Mouse (Mus musculus) C2C12 (cell line): ENCODE results near the gene Figla. TPM values are rescaled to one million over a fixed set of nuclear protein-coding genes. Genes with fewer than 3 reads are reported as not detected.
A peak's percentile ranks its signal among the peaks of the same experiment; 100 is the strongest.

Experiments used
- H3K27me3 ChIP-seq: one replicate; pipeline ENCODE4 v1.6.1; 2011; ENCODE audit not compliant: control insufficient read depth, insufficient read depth, insufficient read length
- H3K36me3 ChIP-seq: one replicate; pipeline ENCODE4 v1.6.1; 2011; ENCODE audit not compliant: control insufficient read depth, insufficient read depth
- H3K4me3 ChIP-seq: one replicate; pipeline ENCODE4 v1.5.1; 2011; ENCODE audit warnings: mild to moderate bottlenecking, control low read depth; ENCODE audit not compliant: poor library complexity, insufficient read depth, severe bottlenecking
- H3K79me2 ChIP-seq: one replicate; pipeline ENCODE4 v1.6.1; 2011; ENCODE audit not compliant: control insufficient read depth, insufficient read depth
- H3K79me3 ChIP-seq: one replicate; pipeline ENCODE4 v1.6.1; 2011; ENCODE audit warnings: low read depth, control low read depth
- H3ac ChIP-seq: one replicate; pipeline ENCODE3; 2011; ENCODE audit warnings: low read depth; ENCODE audit not compliant: control insufficient read depth, insufficient read length
- CEBPB ChIP-seq: IDR thresholded peaks from one replicate; pipeline ENCODE4 v1.6.1; 2011; ENCODE audit warnings: low read depth, mild to moderate bottlenecking, control low read depth, moderate library complexity
- CTCF ChIP-seq: IDR thresholded peaks from one replicate; pipeline ENCODE4 v1.5.1; 2011; ENCODE audit not compliant: control insufficient read depth, insufficient read depth, insufficient read length
- FOSL1 ChIP-seq: IDR thresholded peaks from one replicate; pipeline ENCODE4 v1.8.0; 2011; ENCODE audit warnings: mild to moderate bottlenecking, low read length; ENCODE audit not compliant: poor library complexity, insufficient read depth, severe bottlenecking
- MAX ChIP-seq: IDR thresholded peaks from one replicate; pipeline ENCODE4 v1.6.1; 2011; ENCODE audit warnings: mild to moderate bottlenecking, control low read depth
- MYOD1 ChIP-seq: IDR thresholded peaks from one replicate; pipeline ENCODE4 v1.6.1; 2011; ENCODE audit warnings: low read depth; ENCODE audit not compliant: control insufficient read depth, insufficient read length
- MYOG ChIP-seq: IDR thresholded peaks from one replicate; pipeline ENCODE4 v1.6.1; 2011; ENCODE audit not compliant: control insufficient read depth, insufficient read length; ENCODE audit errors: extremely low read depth
- USF1 ChIP-seq: IDR thresholded peaks from one replicate; pipeline ENCODE4 v1.6.1; 2011; ENCODE audit warnings: low read depth, mild to moderate bottlenecking, control low read depth, moderate library complexity
- polyA plus RNA-seq: library from polyadenylated mRNA; unstranded; fragments of >200 nt; fragmentation: generic; extraction: Trizol; gene quantifications from one replicate; pipeline ENCODE4 v1.2.1, GENCODE M21; 2012; ENCODE audit warnings: missing spikeins

Gene Figla
- polyA plus RNA-seq, 1 experiment = 0.05 TPM

- Histone ChIP-seq H3K4me3 (no peak overlapping the region), H3K27me3 (no peaks in the 10 kb centered on the region), H3K36me3 (no peaks in the 10 kb centered on the region), H3K79me2 (no peaks in the 10 kb centered on the region), H3K79me3 (no peaks in the 10 kb centered on the region), H3ac (no peak overlapping the region)
- TF ChIP-seq FOSL1 = no peak
- no peak for TF ChIP-seq CEBPB
- TF ChIP-seq USF1 = no peak
- TF ChIP-seq MYOD1 = no peak
- TF ChIP-seq MAX = no peak
- TF ChIP-seq MYOG = no peak
- no peak for TF ChIP-seq CTCF
Measured at GRCm38 (mm10) chr6:86020948-86021347, 5.0 kb downstream of the Figla start.

- Histone ChIP-seq H3K27me3 (no peaks in the 10 kb centered on the region), H3K36me3 (no peaks in the 10 kb centered on the region), H3K4me3 (no peak overlapping the region), H3K79me2 (no peaks in the 10 kb centered on the region), H3K79me3 (no peaks in the 10 kb centered on the region), H3ac (no peak overlapping the region)
- TF ChIP-seq FOSL1 (no peak), MYOG (no peak), CTCF (no peak), CEBPB (no peak), USF1 (no peak), MYOD1 (no peak), MAX (no peak)
Measured at GRCm38 (mm10) chr6:86026632-86027292, 10.8 kb downstream of the Figla start.

GRCm38 (mm10) chr6:86028150-86028549, 12.2 kb downstream of the Figla start:
- TF ChIP-seq CEBPB = no peak
- no peak for TF ChIP-seq CTCF
- no peak for TF ChIP-seq MYOG
- TF ChIP-seq USF1 = no peak
- TF ChIP-seq MAX = no peak
- no peak for TF ChIP-seq MYOD1
- TF ChIP-seq FOSL1 = no peak
- Histone ChIP-seq H3K27me3 (no peaks in the 10 kb centered on the region), H3K79me3 (no peaks in the 10 kb centered on the region), H3K36me3 (no peaks in the 10 kb centered on the region), H3K79me2 (peaks cover 10% of the 10 kb centered on the region), H3ac (no peak overlapping the region), H3K4me3 (no peak overlapping the region)

- no peaks in the 10 kb centered on the region for H3K27me3 ChIP-seq
- no peaks in the 10 kb centered on the region for H3K36me3 ChIP-seq
- peak within 1 kb of the TSS; percentile 32 for H3ac ChIP-seq
- no peaks in the 10 kb centered on the region for H3K79me3 ChIP-seq
- peak; percentile 50 for TF ChIP-seq CTCF
- TF ChIP-seq USF1 = no peak
- no peak for TF ChIP-seq MYOG
- TF ChIP-seq MYOD1 = no peak
- H3K79me2 ChIP-seq = peaks cover 16% of the 10 kb centered on the region
- peak within 1 kb of the TSS; percentile 32 for H3K4me3 ChIP-seq
Measured at GRCm38 (mm10) chr6:86028601-86029322, 12.8 kb downstream of the Figla start, which contains the start of gene Add2. Gene Add2 (plus strand): TSS chr6:86028681.

GRCm38 (mm10) chr6:86029323-86029713, 13.3 kb downstream of the Figla start:
- TF ChIP-seq MAX (no peak), FOSL1 (no peak), CTCF (no peak), CEBPB (no peak), MYOD1 (no peak), USF1 (no peak), MYOG (no peak)
- H3K27me3 ChIP-seq = no peaks in the 10 kb centered on the region
- H3K79me3 ChIP-seq = no peaks in the 10 kb centered on the region
- H3ac ChIP-seq = peak overlapping the region; percentile 32
- H3K36me3 ChIP-seq = no peaks in the 10 kb centered on the region
- peaks cover 16% of the 10 kb centered on the region for H3K79me2 ChIP-seq
- peak overlapping the region; percentile 32 for H3K4me3 ChIP-seq
